ENCODE assay signal across 12 mouse cellular contexts in genomic region chr11:106778132-106778531, GRCm38 (mm10). TPM values are rescaled to one million over a fixed set of nuclear protein-coding genes. Genes with fewer than 3 reads are reported as not detected.
A peak's percentile ranks its signal among the peaks of the same experiment; 100 is the strongest.
DNase-seq lines count a peak whose midpoint lies in the region; ATAC-seq and TF ChIP-seq lines count a peak whose summit lies in the region.
"Had no signal": no experiment of that assay in that cellular context is flagged by ENCODE, and none has a peak within 500 bp of the region (broad histone marks: within the 10 kb centered on the region; RNA-seq: fewer than 3 reads in every experiment).

No protein-coding gene starts in this region.

- TF ChIP-seq POLR2A in cerebellum, adult 2 months (IDR thresholded peaks at IDR 0.05; ENCODE audit: borderline replicate concordance, insufficient read depth, low read length): no peak

- no peaks in the 10 kb centered on the region for H3K9me3 ChIP-seq in kidney, embryonic 16.5 days (ENCODE audit: low read length)
- no peaks in the 10 kb centered on the region for H3K9me3 ChIP-seq in embryonic facial prominence, embryonic 15.5 days (replicated peaks)
- H3K9me3 ChIP-seq in liver, postnatal 0 days (ENCODE audit: low read length): no peaks in the 10 kb centered on the region
- H3K9me3 ChIP-seq: midbrain, embryonic 12.5 days had no signal

- no peaks in the 10 kb centered on the region for H3K27me3 ChIP-seq in cerebellum, adult 2 months (ENCODE audit: control insufficient read depth, insufficient read depth, low read length)
- no peaks in the 10 kb centered on the region for H3K27me3 ChIP-seq in kidney, embryonic 16.5 days (ENCODE audit: insufficient read depth, low read length)
- H3K27me3 ChIP-seq in embryonic facial prominence, embryonic 15.5 days: no peaks in the 10 kb centered on the region
- H3K27me3 ChIP-seq in liver, postnatal 0 days (ENCODE audit: insufficient read depth, low read length): no peaks in the 10 kb centered on the region
- H3K27me3 ChIP-seq: midbrain, embryonic 12.5 days had no signal

- peaks cover 5% of the 10 kb centered on the region; the same call in 1 of the 2 replicates for H3K4me1 ChIP-seq in cerebellum, adult 2 months (ENCODE audit: control insufficient read depth, insufficient read depth, low read length)
- H3K4me1 ChIP-seq in kidney, embryonic 16.5 days (ENCODE audit: insufficient read depth, low read length): peaks cover 11% of the 10 kb centered on the region; the same call in 1 of the 2 replicates
- peaks cover 11% of the 10 kb centered on the region; the same call in 1 of the 2 replicates for H3K4me1 ChIP-seq in embryonic facial prominence, embryonic 15.5 days
- H3K4me1 ChIP-seq in liver, postnatal 0 days (ENCODE audit: insufficient read depth): peaks cover 15% of the 10 kb centered on the region

- no peak overlapping the region for H3K27ac ChIP-seq in cerebellum, adult 2 months (ENCODE audit: insufficient read depth, low read length)
- H3K27ac ChIP-seq in kidney, embryonic 16.5 days (ENCODE audit: low read length): no peak overlapping the region
- no peak overlapping the region for H3K27ac ChIP-seq in embryonic facial prominence, embryonic 15.5 days (replicated peaks)
- H3K27ac ChIP-seq in liver, postnatal 0 days (ENCODE audit: low read depth): no peak overlapping the region; the same call in 1 of the 2 replicates

- no peak for TF ChIP-seq CTCF in cerebellum, adult 2 months (IDR thresholded peaks at IDR 0.05; ENCODE audit: borderline replicate concordance, insufficient read depth, low read depth, low read length)
- no peak for TF ChIP-seq CTCF in liver, postnatal 0 days (IDR thresholded peaks at IDR 0.05; ENCODE audit: low read depth)

- 87% methylated on average over 7 of the region's 7 CpGs for WGBS in cerebellum, adult 2 months
- 84% methylated on average over 7 of the region's 7 CpGs for WGBS in kidney, embryonic 16.5 days
- 86% methylated on average over 7 of the region's 7 CpGs for WGBS in embryonic facial prominence, embryonic 15.5 days
- 76% methylated on average over 7 of the region's 7 CpGs for WGBS in liver, postnatal 0 days (ENCODE audit: insufficient replicate concordance)

- TF ChIP-seq EP300 in liver, postnatal 0 days (IDR thresholded peaks at IDR 0.05; ENCODE audit: low read depth): no peak

- no peak for DNase-seq in cerebellum, adult 2 months
- no peak for DNase-seq in kidney, postnatal 25 days
- no peak for DNase-seq in liver, postnatal 0 days
- no peak for DNase-seq in embryo, embryonic 10 days (ENCODE audit: low spot score)
- DNase-seq in layer of hippocampus, postnatal 14 days (ENCODE audit: low spot score in 2 of 2): no peak
- DNase-seq: cerebellum, adult 9-10 months; gastrocnemius, postnatal 10 days; right cerebral cortex, postnatal 4 days had no signal

- H3K4me2 ChIP-seq in kidney, embryonic 16.5 days (replicated peaks; ENCODE audit: low read depth, low read length): peak overlapping the region; percentile 71
- H3K4me2 ChIP-seq in embryonic facial prominence, embryonic 15.5 days (replicated peaks): peak overlapping the region; percentile 69
- H3K4me2 ChIP-seq in liver, postnatal 0 days (ENCODE audit: low read depth, low read length): peak overlapping the region; percentile 88

- H3K36me3 ChIP-seq in kidney, embryonic 16.5 days (ENCODE audit: insufficient read depth, low read length): peaks cover 53% of the 10 kb centered on the region
- H3K36me3 ChIP-seq in embryonic facial prominence, embryonic 15.5 days: peaks cover 55% of the 10 kb centered on the region
- peaks cover 62% of the 10 kb centered on the region for H3K36me3 ChIP-seq in liver, postnatal 0 days (replicated peaks; ENCODE audit: insufficient read depth, low read length)

- ATAC-seq in cerebellum, adult (ENCODE audit: insufficient number of reproducible peaks, low FRiP score, low TSS enrichment): no peak
- ATAC-seq in kidney, embryonic 16.5 days (ENCODE audit: low FRiP score, low TSS enrichment): no peak
- ATAC-seq in embryonic facial prominence, embryonic 15.5 days (ENCODE audit: insufficient number of reproducible peaks, low FRiP score, low TSS enrichment, low read depth): no peak
- ATAC-seq in liver, postnatal 0 days: no peak

- peak overlapping the region; percentile 26 for H3K4me3 ChIP-seq in cerebellum, adult 2 months (replicated peaks; ENCODE audit: insufficient read depth, low read depth, low read length)
- H3K4me3 ChIP-seq in kidney, embryonic 16.5 days (ENCODE audit: low read length): 0 out of 2 replicates have a peak overlapping the region, but pooled peaks have one; percentile 61
- H3K4me3 ChIP-seq in embryonic facial prominence, embryonic 15.5 days (replicated peaks): peak overlapping the region; percentile 84
- H3K4me3 ChIP-seq in liver, postnatal 0 days (ENCODE audit: low read depth, low read length): 0 out of 2 replicates have a peak overlapping the region, but pooled peaks have one; percentile 9

- no peak overlapping the region for H3K9ac ChIP-seq in kidney, embryonic 16.5 days (replicated peaks; ENCODE audit: low read length)
- no peak overlapping the region for H3K9ac ChIP-seq in embryonic facial prominence, embryonic 15.5 days
- no peak overlapping the region for H3K9ac ChIP-seq in liver, postnatal 0 days (replicated peaks)

RNA-seq across cellular contexts. Expression of gene Polg2, which starts 1.2 kb away (rescaled TPM):
- polyA plus RNA-seq in cerebellum, adult 2 months (2012; rRNA removed): 11.7 and 12.7 TPM in 2 replicates
- polyA plus RNA-seq in kidney, embryonic 16.5 days (2015; fragmentation: Nextera tagmentation; extraction: Ambion mirVana): 9.7 and 10.6 TPM in 2 replicates
- polyA plus RNA-seq in embryonic facial prominence, embryonic 15.5 days (2015; fragmentation: Nextera tagmentation; extraction: Ambion mirVana): 12.7 and 13.8 TPM in 2 replicates
- 7.9 and 8.4 TPM in 2 replicates for polyA plus RNA-seq in liver, postnatal 0 days (2015; fragmentation: Nextera tagmentation; extraction: Ambion mirVana)
- total RNA-seq in layer of hippocampus, postnatal 14 days (2021): 1 to 10 TPM; 3.3 to 5.3 TPM

RNA-seq across cellular contexts. Expression of gene Ddx5, which starts 10.9 kb away (rescaled TPM):
- 676 and 721 TPM in 2 replicates for polyA plus RNA-seq in cerebellum, adult 2 months (2012; rRNA removed)
- 369 and 372 TPM in 2 replicates for polyA plus RNA-seq in kidney, embryonic 16.5 days (2015; fragmentation: Nextera tagmentation; extraction: Ambion mirVana)
- 297 and 314 TPM in 2 replicates for polyA plus RNA-seq in embryonic facial prominence, embryonic 15.5 days (2015; fragmentation: Nextera tagmentation; extraction: Ambion mirVana)
- 114 and 115 TPM in 2 replicates for polyA plus RNA-seq in liver, postnatal 0 days (2015; fragmentation: Nextera tagmentation; extraction: Ambion mirVana)
- total RNA-seq in layer of hippocampus, postnatal 14 days (2021): 100 to 1,000 TPM; 684 to 691 TPM

RNA-seq across cellular contexts. Expression of gene Cep95, which starts 10.9 kb away (rescaled TPM):
- 31.8 and 37.1 TPM in 2 replicates for polyA plus RNA-seq in cerebellum, adult 2 months (2012; rRNA removed)
- 21.9 and 24.4 TPM in 2 replicates for polyA plus RNA-seq in kidney, embryonic 16.5 days (2015; fragmentation: Nextera tagmentation; extraction: Ambion mirVana)
- 23.1 and 23.6 TPM in 2 replicates for polyA plus RNA-seq in embryonic facial prominence, embryonic 15.5 days (2015; fragmentation: Nextera tagmentation; extraction: Ambion mirVana)
- polyA plus RNA-seq in liver, postnatal 0 days (2015; fragmentation: Nextera tagmentation; extraction: Ambion mirVana): 4.6 and 5.1 TPM in 2 replicates
- total RNA-seq in layer of hippocampus, postnatal 14 days (2021): 10 to 100 TPM; 12.9 to 15.1 TPM

RNA-seq across cellular contexts. Expression of gene Milr1, which starts 27.1 kb away (rescaled TPM):
- polyA plus RNA-seq in cerebellum, adult 2 months (2012; rRNA removed): 0.10 and 0.30 TPM in 2 replicates
- 1.1 and 1.2 TPM in 2 replicates for polyA plus RNA-seq in kidney, embryonic 16.5 days (2015; fragmentation: Nextera tagmentation; extraction: Ambion mirVana)
- 2.6 and 3.0 TPM in 2 replicates for polyA plus RNA-seq in embryonic facial prominence, embryonic 15.5 days (2015; fragmentation: Nextera tagmentation; extraction: Ambion mirVana)
- polyA plus RNA-seq in liver, postnatal 0 days (2015; fragmentation: Nextera tagmentation; extraction: Ambion mirVana): 4.1 and 5.1 TPM in 2 replicates
- total RNA-seq in layer of hippocampus, postnatal 14 days (2021): not detected

RNA-seq across cellular contexts. Expression of gene Pecam1, which starts 27.7 kb away (rescaled TPM):
- 15.8 and 16.2 TPM in 2 replicates for polyA plus RNA-seq in cerebellum, adult 2 months (2012; rRNA removed)
- polyA plus RNA-seq in kidney, embryonic 16.5 days (2015; fragmentation: Nextera tagmentation; extraction: Ambion mirVana): 74.9 and 75.5 TPM in 2 replicates
- 43.6 and 43.7 TPM in 2 replicates for polyA plus RNA-seq in embryonic facial prominence, embryonic 15.5 days (2015; fragmentation: Nextera tagmentation; extraction: Ambion mirVana)
- 9.2 TPM in 2 replicates for polyA plus RNA-seq in liver, postnatal 0 days (2015; fragmentation: Nextera tagmentation; extraction: Ambion mirVana)
- total RNA-seq in layer of hippocampus, postnatal 14 days (2021): 10 to 100 TPM; 17.4 to 20.6 TPM

Comparison
In these comparisons a context has a peak if more than half of its experiments do, and no peak if none do; other contexts are left out.
1. H3K4me3 ChIP-seq: peak in every context shown above with its lines; median percentile 84 in embryonic facial prominence, embryonic 15.5 days; 61 in kidney, embryonic 16.5 days; 26 in cerebellum, adult 2 months; 9 in liver, postnatal 0 days.